Mouse (Mus musculus) 416B (cell line): Measurements from ENCODE around the gene Mab21l3.
"Not testable (repeated sequence)": the region's sequence is repeated elsewhere in the genome, so short reads cannot be mapped to it uniquely, and the experiment has no call there.

Experiments
- DNase-seq: peaks from one replicate; pipeline ENCODE4 v3.0.0; 2011; ENCODE audit warnings: low read depth

The Mab21l3 gene

GRCm38 (mm10) chr3:101839327-101839726 lies 9.4 kb downstream of the Mab21l3 start:
- DNase-seq: no peak

DNA sequence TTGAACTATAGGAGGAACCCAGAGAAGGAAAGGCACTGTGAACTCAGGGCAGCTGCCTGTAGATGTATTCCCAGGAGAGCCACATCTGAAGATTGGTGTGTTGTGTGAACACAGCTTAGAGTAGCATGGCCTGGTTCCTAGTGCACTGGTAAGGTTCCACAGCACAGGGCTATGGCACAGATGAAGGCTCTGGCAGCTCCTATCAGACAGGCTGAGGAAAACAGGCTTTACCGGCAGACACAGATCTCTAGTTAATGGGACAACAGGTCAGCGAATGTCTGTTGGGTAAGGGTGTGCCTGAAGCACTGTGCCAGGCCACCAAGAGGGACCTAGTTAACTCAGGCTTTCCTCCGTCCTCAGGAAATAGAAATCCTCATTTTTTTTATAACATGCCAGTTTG lies 11.8 kb downstream of the Mab21l3 start:
- DNase-seq: no peak

GRCm38 (mm10) chr3:101836532-101836931 lies 12.2 kb downstream of the Mab21l3 start:
- no peak for DNase-seq

GRCm38 (mm10) chr3:101836045-101836444 lies 12.7 kb downstream of the Mab21l3 start:
- no peak for DNase-seq

DNA sequence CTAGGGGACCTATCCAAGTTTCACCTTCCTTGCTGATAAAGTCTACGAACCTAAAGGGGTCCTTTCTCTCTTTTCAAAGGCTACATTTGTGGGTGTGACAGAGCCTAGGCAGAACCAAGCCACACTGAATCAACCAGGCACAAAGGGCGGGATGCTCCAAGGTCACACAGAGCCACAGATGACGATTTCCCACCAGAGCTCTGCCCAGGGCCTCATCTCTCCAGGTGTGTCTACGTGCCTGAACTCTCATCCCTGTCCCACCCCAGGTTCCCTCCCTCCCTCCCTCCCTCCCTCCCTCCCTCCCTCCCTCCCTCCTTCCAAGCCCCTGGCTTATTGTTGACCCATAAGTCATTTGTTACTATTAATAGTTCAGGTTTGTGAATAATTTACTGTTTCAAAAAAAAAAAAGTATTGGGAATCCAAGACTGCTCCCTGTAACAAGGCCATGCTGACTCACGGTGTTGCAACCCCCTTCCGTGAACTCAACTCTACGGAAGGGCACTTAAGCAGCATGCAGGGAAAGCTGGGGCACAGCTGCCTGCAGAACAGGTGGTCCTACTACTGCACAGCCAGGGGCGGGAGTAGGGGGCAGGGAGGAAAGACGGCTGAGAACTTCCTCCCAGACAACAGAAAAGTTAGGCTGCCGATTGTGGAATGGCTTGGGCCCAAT lies 17.4 kb downstream of the Mab21l3 start:
- no peak for DNase-seq

- DNase-seq: no peak
Observed at GRCm38 (mm10) chr3:101829881-101830616, 18.7 kb downstream of the Mab21l3 start.

- DNase-seq: no peak
Observed at GRCm38 (mm10) chr3:101828595-101828994, 20.2 kb downstream of the Mab21l3 start.

GRCm38 (mm10) chr3:101827220-101827715 lies 21.5 kb downstream of the Mab21l3 start:
- no peak for DNase-seq

DNA sequence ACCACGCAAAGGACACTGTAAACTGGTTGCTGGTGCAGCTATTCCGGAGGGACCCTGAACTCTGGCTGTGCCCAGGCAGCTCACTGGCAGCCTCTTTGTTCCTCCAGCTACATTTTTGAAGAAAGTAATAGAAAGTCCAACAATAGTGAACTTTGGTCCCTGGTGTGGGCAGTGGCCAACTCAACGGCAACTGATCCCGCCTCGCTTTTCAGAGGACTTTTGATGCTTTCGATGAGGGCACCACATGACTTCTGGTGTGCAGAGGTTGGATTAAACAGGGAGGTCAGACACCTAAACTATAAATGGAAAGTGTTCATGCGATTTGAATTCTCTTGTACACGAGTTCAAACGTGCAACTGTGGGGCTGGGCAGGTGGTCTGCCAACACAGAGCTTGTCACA lies 24.4 kb downstream of the Mab21l3 start:
- DNase-seq: no peak

- DNase-seq: no peak
Observed at GRCm38 (mm10) chr3:101822052-101822451, 26.7 kb downstream of the Mab21l3 start.

- DNase-seq: not testable (repeated sequence)
Observed at GRCm38 (mm10) chr3:101820708-101821107, 28.1 kb downstream of the Mab21l3 start.

DNA sequence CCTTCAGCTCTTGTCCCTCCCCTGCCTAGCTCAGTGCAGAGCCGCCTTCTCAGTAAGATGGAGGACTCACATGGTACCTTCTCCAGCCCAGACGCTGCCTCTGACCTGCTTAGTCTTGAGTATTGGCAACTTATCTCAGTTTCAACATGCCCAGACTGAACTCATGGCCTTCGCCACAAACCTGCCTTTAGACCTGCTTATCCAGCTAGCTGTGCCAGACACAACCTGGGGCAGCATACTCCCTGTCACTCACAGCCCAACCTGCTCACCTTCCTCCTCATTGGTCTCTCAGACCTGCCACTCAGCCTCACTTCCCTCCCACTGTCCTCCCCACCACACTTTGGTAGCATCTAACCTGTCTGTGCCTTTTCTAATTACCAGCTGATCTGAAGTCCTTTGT lies 32.8 kb downstream of the Mab21l3 start:
- DNase-seq: no peak

- no peak for DNase-seq
Observed at GRCm38 (mm10) chr3:101814790-101815189, 34.0 kb downstream of the Mab21l3 start.

- peak; percentile 69 for DNase-seq
Observed at GRCm38 (mm10) chr3:101812341-101812962, 36.3 kb downstream of the Mab21l3 start.

DNA sequence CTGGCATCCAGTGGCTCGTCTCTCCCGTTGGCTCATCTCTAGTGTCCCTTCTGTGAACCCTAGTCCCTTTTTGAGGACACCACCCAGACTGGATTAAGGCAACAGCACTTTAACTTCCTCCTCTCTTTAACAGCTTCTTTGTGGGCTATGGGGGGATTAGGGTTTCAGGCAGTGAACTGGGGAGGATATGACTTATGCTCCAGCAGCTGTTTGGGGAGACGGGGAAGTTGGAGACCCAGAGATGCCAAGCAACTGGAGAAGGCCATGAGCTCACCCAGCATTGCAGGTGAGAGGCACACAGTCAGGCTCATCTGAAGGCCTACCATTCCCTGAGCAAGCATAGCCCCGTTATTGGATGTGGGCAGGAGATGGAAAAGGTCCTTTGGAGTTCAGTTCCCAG lies 36.8 kb downstream of the Mab21l3 start:
- DNase-seq: peak; percentile 25

DNA sequence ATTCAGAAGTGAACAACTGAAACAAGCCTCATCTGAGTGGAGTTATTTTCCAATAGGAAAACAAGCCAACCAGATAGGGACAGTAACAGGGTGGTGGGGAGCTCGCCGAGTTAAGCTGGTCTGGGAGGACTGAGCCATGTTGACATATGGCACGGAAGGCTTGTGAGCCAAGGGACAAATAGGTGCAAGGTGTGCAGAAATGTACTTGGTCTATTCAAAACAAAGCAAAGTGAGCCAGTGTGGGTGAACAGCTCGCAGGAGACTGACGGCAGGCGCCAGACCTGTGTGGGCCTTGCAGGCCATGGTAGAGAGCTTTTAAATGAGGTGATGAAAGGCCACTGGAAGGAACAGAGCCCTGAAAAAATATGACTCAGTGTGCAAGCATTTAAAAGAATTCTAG lies 41.1 kb downstream of the Mab21l3 start:
- DNase-seq: no peak

- DNase-seq: no peak
Observed at GRCm38 (mm10) chr3:101806941-101807340, 41.8 kb downstream of the Mab21l3 start.

DNA sequence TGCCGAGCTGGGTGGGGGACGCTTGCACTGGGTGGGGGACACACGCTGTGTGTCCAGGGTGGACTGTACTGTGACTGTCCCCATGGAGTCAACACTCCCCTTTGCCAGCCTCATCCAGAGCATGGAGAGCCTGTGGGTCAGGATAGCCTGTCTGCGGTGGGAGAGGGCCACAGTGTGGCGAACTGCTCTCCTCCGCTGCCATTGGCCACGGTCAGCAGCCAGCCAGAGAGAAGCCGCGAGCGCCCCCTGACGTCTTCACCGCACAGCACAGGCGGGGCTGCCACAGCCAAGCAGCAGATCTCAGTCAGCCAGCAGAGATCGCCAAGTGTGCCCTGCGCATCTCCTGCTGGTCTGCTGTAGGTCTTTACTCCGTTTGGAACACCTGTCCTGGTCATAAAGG lies 42.6 kb downstream of the Mab21l3 start:
- DNase-seq: peak; percentile 83

DNA sequence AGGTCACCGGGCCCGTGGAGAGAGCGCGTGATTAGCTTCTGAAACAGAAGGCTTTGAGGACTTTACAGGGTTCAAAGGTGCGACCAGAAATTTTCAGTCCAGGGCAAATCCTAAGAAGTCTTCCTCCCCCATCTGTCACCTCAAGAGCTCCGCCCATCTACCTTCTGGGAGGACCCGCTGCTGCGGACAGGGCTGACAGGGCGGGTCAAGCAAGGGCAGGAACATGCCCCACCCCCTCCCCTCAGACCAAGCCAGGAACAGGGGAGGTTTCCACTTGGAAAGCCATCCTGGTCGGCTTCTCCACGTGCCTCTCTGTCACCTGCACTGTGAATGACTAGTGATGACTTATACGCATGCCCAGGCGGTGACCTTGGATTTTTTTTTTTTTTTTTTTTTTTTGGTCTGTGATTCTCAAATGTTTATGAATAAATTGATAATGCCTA lies 43.2 kb downstream of the Mab21l3 start:
- DNase-seq: no peak

- DNase-seq: no peak
Observed at GRCm38 (mm10) chr3:101804971-101805561, 43.7 kb downstream of the Mab21l3 start.

- DNase-seq: no peak
Observed at GRCm38 (mm10) chr3:101804331-101804730, 44.4 kb downstream of the Mab21l3 start.

GRCm38 (mm10) chr3:101803764-101804163 lies 45.0 kb downstream of the Mab21l3 start:
- no peak for DNase-seq

DNA sequence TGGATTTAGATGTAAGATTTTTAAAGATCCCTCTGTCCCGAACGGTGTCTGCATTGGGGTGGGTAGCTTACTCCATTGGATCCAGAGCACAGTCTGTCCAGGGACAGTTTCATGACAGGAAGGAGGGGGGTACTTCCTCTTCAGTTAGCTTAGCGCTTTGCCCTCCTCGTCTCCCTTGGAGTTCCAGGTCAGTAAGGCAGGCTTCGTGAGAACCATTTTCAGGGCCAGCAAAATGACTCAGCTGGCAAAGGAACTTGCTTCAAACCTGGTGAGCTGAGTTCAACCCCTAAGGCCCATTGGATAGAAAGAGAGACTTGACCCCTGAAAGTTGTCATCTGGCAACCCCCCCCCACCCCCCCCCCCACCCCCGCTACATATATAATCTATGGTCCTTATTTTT lies 46.0 kb downstream of the Mab21l3 start:
- DNase-seq: peak; percentile 42
